Mouse (Mus musculus): ENCODE data around the gene Lrrc51. TPM values are rescaled to one million over a fixed set of nuclear protein-coding genes. Genes with fewer than 3 reads are reported as not detected.

Gene Lrrc51
- polyA plus RNA-seq, 1 experiment from 2014 or later = 6.7 TPM

DNA sequence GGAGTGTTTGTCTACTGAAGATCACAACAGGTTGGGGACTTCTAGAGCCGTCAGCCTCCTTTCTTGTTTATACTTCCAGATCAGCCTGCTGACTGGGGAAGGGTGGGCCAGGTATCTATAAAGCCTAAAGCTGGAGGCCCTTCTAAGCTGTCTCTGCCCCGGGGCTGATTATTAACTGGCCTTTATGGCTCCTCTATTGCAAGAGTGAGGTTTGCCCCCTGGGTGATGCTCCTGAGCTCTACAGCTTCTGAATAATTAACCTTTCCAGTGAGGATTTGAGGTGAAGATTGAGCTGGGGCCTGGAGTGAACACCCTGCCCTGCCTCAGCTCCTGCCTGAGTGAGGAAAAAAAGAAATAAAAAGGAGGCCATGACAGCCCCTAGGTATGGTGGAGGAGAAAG is 63.1 kb downstream of the Lrrc51 start, which contains the start of gene Folr1:
Folr1 (minus strand) TSS at position 160 of the 400 bp plus-strand sequence.
- H3K4me3 ChIP-seq (replicated peaks) = peak within 1 kb of the TSS; percentile 37
- peak within 1 kb of the TSS; percentile 33 for H3K4me2 ChIP-seq (replicated peaks)
- H3K27ac ChIP-seq = peak within 1 kb of the TSS; percentile 84
- no peaks in the 10 kb centered on the region for H3K27me3 ChIP-seq (replicated peaks)
- H3K9ac ChIP-seq = peak within 1 kb of the TSS; percentile 28; the same call in 1 of the 2 replicates
- ATAC-seq = peak; percentile 94
- H3K9me3 ChIP-seq = no peaks in the 10 kb centered on the region
- no peaks in the 10 kb centered on the region for H3K36me3 ChIP-seq
- WGBS = 39% methylated on average over 2 of the region's 2 CpGs
- H3K4me1 ChIP-seq (replicated peaks) = peaks cover 9% of the 10 kb centered on the region; the same call in 1 of the 2 replicates

DNA sequence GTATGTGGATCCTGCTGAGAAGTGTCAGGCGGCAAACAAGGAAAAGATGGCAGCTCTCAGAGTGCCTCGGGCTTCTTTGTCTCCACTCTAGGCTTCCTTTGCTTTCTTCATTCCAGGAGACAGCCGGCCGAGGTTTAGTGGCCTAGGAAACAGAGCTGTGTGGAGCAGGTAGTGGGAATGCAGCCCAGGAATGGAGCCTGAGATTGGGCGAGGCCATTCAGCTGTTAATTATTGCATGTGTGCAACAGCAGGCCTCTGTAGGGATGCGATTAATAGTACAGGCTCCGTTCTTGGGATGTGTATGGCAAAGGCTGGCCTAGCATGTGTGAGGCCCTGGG is 64.6 kb downstream of the Lrrc51 start:
- no peaks in the 10 kb centered on the region for H3K9me3 ChIP-seq
- ATAC-seq = no peak; the same call in 1 of the 2 replicates
- H3K36me3 ChIP-seq = no peaks in the 10 kb centered on the region
- H3K9ac ChIP-seq = no peak overlapping the region
- H3K4me3 ChIP-seq (replicated peaks) = peak overlapping the region; percentile 37
- WGBS = 64% methylated on average over 7 of the region's 7 CpGs
- peak overlapping the region; percentile 23; the same call in 1 of the 2 replicates for H3K27ac ChIP-seq
- no peaks in the 10 kb centered on the region for H3K27me3 ChIP-seq (replicated peaks)
- H3K4me2 ChIP-seq (replicated peaks) = peak overlapping the region; percentile 33
- H3K4me1 ChIP-seq (replicated peaks) = peaks cover 9% of the 10 kb centered on the region; the same call in 1 of the 2 replicates

DNA sequence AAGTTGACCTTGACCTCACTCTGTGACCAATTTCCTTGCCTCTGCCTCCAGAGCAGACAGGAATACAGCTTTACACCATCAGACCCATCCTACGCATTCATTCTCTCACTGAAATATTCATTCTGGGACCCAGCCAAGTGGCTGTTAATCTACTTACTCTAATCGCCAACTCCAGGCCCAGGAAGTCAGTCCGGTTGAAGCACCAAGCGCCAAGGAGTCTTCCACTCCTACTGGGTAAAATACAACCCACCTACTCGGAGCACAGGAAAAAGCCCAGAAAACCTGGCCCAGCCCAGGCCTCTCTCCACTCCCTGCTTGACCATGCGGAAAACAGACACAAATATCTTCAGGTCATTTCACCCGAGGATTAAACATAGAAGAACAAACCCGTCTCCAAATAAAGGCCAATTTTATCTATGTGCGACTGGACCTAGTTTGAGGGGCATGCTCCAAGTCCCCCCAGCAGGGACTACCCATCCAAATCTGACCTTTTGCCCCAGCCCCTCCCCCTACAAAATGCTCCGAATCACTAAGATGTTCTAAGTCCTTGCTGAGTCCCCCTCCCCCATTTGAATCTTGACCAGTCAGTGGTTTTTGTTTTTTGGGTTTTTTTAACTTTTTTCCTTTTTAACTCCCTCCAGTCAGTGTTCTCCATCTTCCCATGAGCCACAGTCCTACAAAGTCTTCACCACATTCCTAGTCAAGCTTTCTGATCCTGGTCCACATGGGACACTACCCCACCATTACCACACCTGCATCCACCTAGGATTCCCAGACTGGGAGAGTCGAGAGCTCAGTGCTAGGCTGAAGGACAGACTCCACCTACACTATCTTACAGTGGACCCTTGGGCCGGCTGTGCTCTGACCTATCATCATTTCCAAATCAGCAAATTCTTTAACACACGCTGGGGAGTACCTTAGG is 65.2 kb downstream of the Lrrc51 start:
- H3K4me3 ChIP-seq (replicated peaks) = peak overlapping the region; percentile 37
- peaks cover 9% of the 10 kb centered on the region; the same call in 1 of the 2 replicates for H3K4me1 ChIP-seq (replicated peaks)
- H3K27me3 ChIP-seq (replicated peaks) = no peaks in the 10 kb centered on the region
- no peak overlapping the region for H3K9ac ChIP-seq
- 0 out of 2 replicates have a peak, but pooled peaks have one; percentile 16 for ATAC-seq
- WGBS = 65% methylated on average over 13 of the region's 13 CpGs
- peak overlapping the region; percentile 23; the same call in 1 of the 2 replicates for H3K27ac ChIP-seq
- H3K36me3 ChIP-seq = no peaks in the 10 kb centered on the region
- H3K9me3 ChIP-seq = no peaks in the 10 kb centered on the region
- H3K4me2 ChIP-seq (replicated peaks) = peak overlapping the region; percentile 33

DNA sequence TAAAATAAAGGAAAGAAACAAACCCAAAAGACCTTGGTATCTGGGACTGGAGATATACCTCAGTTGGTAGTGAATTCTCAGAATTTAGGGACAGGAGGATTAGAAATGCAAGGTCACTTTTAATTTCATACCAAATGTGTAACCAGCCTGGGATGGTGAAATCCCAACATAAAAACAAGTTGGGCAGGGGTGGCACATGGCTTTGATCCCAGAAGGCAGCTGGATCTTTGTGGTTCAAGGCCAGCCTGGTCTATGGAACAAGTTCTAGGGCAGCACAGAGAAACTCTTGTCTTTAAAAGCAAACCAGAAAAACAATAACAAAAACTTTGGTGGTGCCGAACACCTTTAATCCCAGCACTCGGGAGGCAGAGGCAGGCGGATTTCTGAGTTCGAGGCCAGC is 66.2 kb downstream of the Lrrc51 start:
- no peaks in the 10 kb centered on the region for H3K36me3 ChIP-seq
- no peaks in the 10 kb centered on the region for H3K27me3 ChIP-seq (replicated peaks)
- ATAC-seq = no peak
- H3K4me3 ChIP-seq (replicated peaks) = no peak overlapping the region
- 97% methylated on average over 4 of the region's 4 CpGs for WGBS
- no peak overlapping the region for H3K4me2 ChIP-seq (replicated peaks)
- peaks cover 9% of the 10 kb centered on the region; the same call in 1 of the 2 replicates for H3K4me1 ChIP-seq (replicated peaks)
- no peak overlapping the region for H3K27ac ChIP-seq
- no peaks in the 10 kb centered on the region for H3K9me3 ChIP-seq
- H3K9ac ChIP-seq = no peak overlapping the region

DNA sequence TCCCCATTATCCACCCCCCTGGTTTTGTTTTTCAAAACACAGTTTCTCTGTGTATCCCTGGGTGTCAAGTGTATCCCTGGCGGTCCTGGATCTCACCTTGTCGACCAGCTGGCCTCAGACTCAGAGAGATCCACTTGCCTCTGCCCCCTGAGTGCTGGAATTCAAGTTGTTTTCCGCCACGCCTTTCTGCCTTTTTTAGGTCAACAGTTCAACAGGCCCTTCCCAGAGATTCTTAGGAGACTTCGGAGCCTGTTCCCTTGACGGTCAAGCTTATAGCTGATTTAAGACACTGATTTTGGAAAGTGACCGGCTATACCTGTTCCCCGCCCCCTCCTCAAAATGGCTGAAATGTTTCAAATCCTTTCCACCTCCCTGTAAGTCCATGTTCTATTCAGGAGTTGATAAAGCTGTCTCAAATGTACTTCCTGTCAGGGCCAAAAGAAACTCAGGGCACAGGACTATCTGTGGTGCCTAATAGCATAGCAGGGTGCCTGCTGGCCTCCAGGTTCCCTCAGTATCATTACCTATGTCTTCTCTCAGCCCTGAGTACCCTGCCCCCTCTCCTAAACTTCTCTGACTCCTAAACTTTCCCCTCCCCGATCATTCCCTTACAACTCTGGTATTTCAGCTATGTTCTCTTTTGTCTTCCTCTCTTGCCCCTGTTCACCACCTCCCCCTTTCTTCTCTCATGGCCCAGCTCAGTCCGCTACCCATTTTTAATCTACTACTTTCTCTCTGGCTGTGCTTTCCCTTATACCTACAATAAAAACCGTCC is 67.0 kb downstream of the Lrrc51 start:
- Histone ChIP-seq H3K4me1 (replicated peaks) (peaks cover 9% of the 10 kb centered on the region; the same call in 1 of the 2 replicates), H3K9me3 (no peaks in the 10 kb centered on the region), H3K9ac (no peak overlapping the region), H3K27ac (no peak overlapping the region), H3K4me3 (replicated peaks) (no peak overlapping the region), H3K4me2 (replicated peaks) (no peak overlapping the region), H3K36me3 (no peaks in the 10 kb centered on the region), H3K27me3 (replicated peaks) (no peaks in the 10 kb centered on the region)
- 85% methylated on average over 11 of the region's 11 CpGs for WGBS
- ATAC-seq = no peak

DNA sequence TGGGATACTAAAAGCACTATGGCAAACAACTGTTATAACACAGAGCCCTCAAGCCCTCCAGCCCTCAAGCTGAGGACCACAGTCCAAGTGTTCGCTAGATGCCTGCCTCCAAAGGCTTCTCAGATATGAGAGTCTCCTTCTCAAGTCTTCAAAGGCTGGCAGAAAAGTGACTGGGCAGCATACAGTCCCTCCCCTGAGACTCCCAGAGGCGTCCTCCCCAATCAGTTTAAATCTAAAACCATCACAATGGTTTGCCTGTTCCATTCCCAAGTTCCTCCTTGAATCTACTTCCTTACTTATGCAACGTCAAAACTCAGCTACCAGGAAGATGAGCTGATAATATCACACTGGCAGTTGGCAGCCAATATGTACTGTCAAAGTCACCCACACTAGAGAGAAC is 70.3 kb downstream of the Lrrc51 start, which contains the start of gene Anapc15:
Anapc15 (plus strand) TSS at position 301 of the 400 bp plus-strand sequence.
- no peak for ATAC-seq
- no peak within 1 kb of the TSS for H3K4me3 ChIP-seq (replicated peaks)
- H3K9me3 ChIP-seq = no peaks in the 10 kb centered on the region
- no peaks in the 10 kb centered on the region for H3K27me3 ChIP-seq (replicated peaks)
- H3K36me3 ChIP-seq = no peaks in the 10 kb centered on the region
- H3K9ac ChIP-seq = no peak within 1 kb of the TSS
- no peak within 1 kb of the TSS for H3K4me2 ChIP-seq (replicated peaks)
- peaks cover 8% of the 10 kb centered on the region; the same call in 1 of the 2 replicates for H3K4me1 ChIP-seq (replicated peaks)
- 74% methylated on average over 3 of the region's 3 CpGs for WGBS
- H3K27ac ChIP-seq = no peak within 1 kb of the TSS

Other genes starting within 250 kb of the Lrrc51 start
- 3.4 and 4.2 TPM in 2 replicates for gene Phox2a, start 115.6 kb downstream of the Lrrc51 start, polyA plus RNA-seq (2015; fragmentation: Nextera tagmentation; extraction: Ambion mirVana)
- gene Inppl1, start 95.7 kb downstream of the Lrrc51 start, polyA plus RNA-seq (2015; fragmentation: Nextera tagmentation; extraction: Ambion mirVana) = 34.9 and 35.4 TPM in 2 replicates
- 2.3 and 2.9 TPM in 2 replicates for gene Folr2, start 76.7 kb downstream of the Lrrc51 start, polyA plus RNA-seq (2015; fragmentation: Nextera tagmentation; extraction: Ambion mirVana)
- 71.5 and 74.7 TPM in 2 replicates for gene Anapc15, start 70.2 kb downstream of the Lrrc51 start, polyA plus RNA-seq (2015; fragmentation: Nextera tagmentation; extraction: Ambion mirVana)
- 121 and 149 TPM in 2 replicates for gene Folr1, start 63.1 kb downstream of the Lrrc51 start, polyA plus RNA-seq (2015; fragmentation: Nextera tagmentation; extraction: Ambion mirVana)
- gene Lamtor1, start 28.0 kb downstream of the Lrrc51 start, polyA plus RNA-seq (2015; fragmentation: Nextera tagmentation; extraction: Ambion mirVana) = 184 and 199 TPM in 2 replicates
- 0.29 and 0.38 TPM in 2 replicates for gene Tomt, start 27.5 kb downstream of the Lrrc51 start, polyA plus RNA-seq (2015; fragmentation: Nextera tagmentation; extraction: Ambion mirVana)
- 54.6 and 55.5 TPM in 2 replicates for gene Numa1, start 216 bp upstream of the Lrrc51 start, polyA plus RNA-seq (2015; fragmentation: Nextera tagmentation; extraction: Ambion mirVana)
- gene Il18bp, start 84.8 kb upstream of the Lrrc51 start, polyA plus RNA-seq (2015; fragmentation: Nextera tagmentation; extraction: Ambion mirVana) = 2.3 and 2.8 TPM in 2 replicates
- 28.0 and 30.3 TPM in 2 replicates for gene Rnf121, start 131.6 kb upstream of the Lrrc51 start, polyA plus RNA-seq (2015; fragmentation: Nextera tagmentation; extraction: Ambion mirVana)
- gene Xndc1, start 131.6 kb upstream of the Lrrc51 start, polyA plus RNA-seq (2015; fragmentation: Nextera tagmentation; extraction: Ambion mirVana) = 22.9 and 24.3 TPM in 2 replicates
- 0.75 and 1.0 TPM in 2 replicates for gene Xntrpc, start 131.8 kb upstream of the Lrrc51 start, polyA plus RNA-seq (2015; fragmentation: Nextera tagmentation; extraction: Ambion mirVana)
- not detected in 2 replicates for gene Trpc2, start 149.2 kb upstream of the Lrrc51 start, polyA plus RNA-seq (2015; fragmentation: Nextera tagmentation; extraction: Ambion mirVana)
- gene Art1, start 167.8 kb upstream of the Lrrc51 start, polyA plus RNA-seq (2015; fragmentation: Nextera tagmentation; extraction: Ambion mirVana) = 0.34 and 0.59 TPM in 2 replicates
- 0.32 and 0.68 TPM in 2 replicates for gene Art5, start 175.6 kb upstream of the Lrrc51 start, polyA plus RNA-seq (2015; fragmentation: Nextera tagmentation; extraction: Ambion mirVana)
- gene Chrna10, start 182.9 kb upstream of the Lrrc51 start, polyA plus RNA-seq (2015; fragmentation: Nextera tagmentation; extraction: Ambion mirVana) = 0.06 TPM in 1 of 2 replicates, not detected in the other

Data from intestine, embryonic 15.5 days (tissue).